Mouse (Mus musculus) yolk sac, embryonic 10.5 days (tissue): Measurements from ENCODE around the gene Dock7.

Source experiments
- DNase-seq: peaks from one replicate; pipeline ENCODE4 v3.0.0-alpha.2; 2017; ENCODE audit warnings: low spot score

Dock7 gene

GRCm38 (mm10) chr4:98887148-98887547, 233.6 kb downstream of the Dock7 start:
- peak; percentile 57 for DNase-seq
